Mouse (Mus musculus) hindbrain, embryonic 12.5 days (tissue): ENCODE measurements around the gene Isca1. TPM values are rescaled to one million over a fixed set of nuclear protein-coding genes. Genes with fewer than 3 reads are reported as not detected.

ENCODE experiments used
- ATAC-seq: fragments of 200-750 bp; cut with Nextera tagmentation; 2 replicates; pipeline ENCODE4 v1.8.0; 2017; ENCODE audit warnings: moderate TSS enrichment; ENCODE audit not compliant: low FRiP score
- H3K27ac ChIP-seq: fragments of 300-500 bp; sonication (generic); 2 replicates; pipeline ENCODE4 v1.5.1; 2016; ENCODE audit warnings: mild to moderate bottlenecking
- H3K27me3 ChIP-seq: fragments of 300-500 bp; sonication (generic); 2 replicates; pipeline ENCODE4 v1.6.1; 2016; ENCODE audit warnings: mild to moderate bottlenecking
- H3K36me3 ChIP-seq: fragments of 300-500 bp; sonication (generic); 2 replicates; pipeline ENCODE4 v1.6.1; 2016; ENCODE audit warnings: mild to moderate bottlenecking
- H3K4me1 ChIP-seq: fragments of 300-500 bp; sonication (generic); 2 replicates; pipeline ENCODE4 v1.6.1; 2016
- H3K4me2 ChIP-seq: fragments of 300-500 bp; sonication (generic); replicated peaks from 2 replicates; pipeline ENCODE4 v1.6.1; 2016; ENCODE audit warnings: mild to moderate bottlenecking
- H3K4me3 ChIP-seq: fragments of 300-500 bp; sonication (generic); 2 replicates; pipeline ENCODE4 v1.5.1; 2016; ENCODE audit warnings: mild to moderate bottlenecking
- H3K9ac ChIP-seq: fragments of 300-500 bp; sonication (generic); 2 replicates; pipeline ENCODE4 v1.6.1; 2016; ENCODE audit warnings: mild to moderate bottlenecking, moderate library complexity
- H3K9me3 ChIP-seq: fragments of 300-500 bp; sonication (generic); replicated peaks from 2 replicates; pipeline ENCODE4 v1.6.1; 2016; ENCODE audit warnings: mild to moderate bottlenecking
- WGBS: fragments of 180-500 bp; shearing (Covaris S2); methylation state at CpG from one replicate; pipeline ENCODE4 v1.1.7; 2016; 5-methylcytosine and 5-hydroxymethylcytosine counted together
- polyA plus RNA-seq: library from polyadenylated mRNA; unstranded; fragments of >200 nt; fragmentation: Nextera tagmentation; extraction: Ambion mirVana; gene quantifications from 2 replicates; pipeline ENCODE4 v1.2.1, GENCODE M21; 2016

Isca1 gene
- polyA plus RNA-seq, 1 experiment from 2014 or later, result 124 TPM

DNA sequence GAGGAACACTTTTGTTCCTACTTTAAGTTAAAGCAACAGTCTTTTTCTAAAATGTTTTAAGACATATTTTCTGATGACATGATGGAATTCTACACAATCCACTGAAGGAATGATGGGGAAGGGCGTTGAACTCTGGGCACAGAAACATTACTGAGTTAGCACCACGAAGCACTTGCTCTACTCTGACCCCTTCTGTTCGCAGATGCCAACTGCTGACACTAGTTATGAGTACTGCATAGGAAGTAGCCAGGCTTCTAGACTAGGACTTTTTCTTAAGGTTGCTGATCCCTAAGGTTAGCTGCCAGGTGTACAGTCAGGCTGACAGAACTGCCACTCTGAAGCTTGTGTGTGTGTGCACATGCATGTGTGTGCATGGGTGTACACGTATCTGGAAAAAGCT, 9.6 kb upstream of the Isca1 start:
- no peak overlapping the region for H3K4me3 ChIP-seq
- WGBS, result 92% methylated on average over 4 of the region's 4 CpGs
- H3K4me1 ChIP-seq, result no peaks in the 10 kb centered on the region
- peaks cover 90% of the 10 kb centered on the region for H3K36me3 ChIP-seq
- H3K27ac ChIP-seq, result no peak overlapping the region
- no peak overlapping the region for H3K4me2 ChIP-seq
- no peaks in the 10 kb centered on the region for H3K27me3 ChIP-seq
- no peak overlapping the region for H3K9ac ChIP-seq
- ATAC-seq, result no peak
- H3K9me3 ChIP-seq, result no peaks in the 10 kb centered on the region

DNA sequence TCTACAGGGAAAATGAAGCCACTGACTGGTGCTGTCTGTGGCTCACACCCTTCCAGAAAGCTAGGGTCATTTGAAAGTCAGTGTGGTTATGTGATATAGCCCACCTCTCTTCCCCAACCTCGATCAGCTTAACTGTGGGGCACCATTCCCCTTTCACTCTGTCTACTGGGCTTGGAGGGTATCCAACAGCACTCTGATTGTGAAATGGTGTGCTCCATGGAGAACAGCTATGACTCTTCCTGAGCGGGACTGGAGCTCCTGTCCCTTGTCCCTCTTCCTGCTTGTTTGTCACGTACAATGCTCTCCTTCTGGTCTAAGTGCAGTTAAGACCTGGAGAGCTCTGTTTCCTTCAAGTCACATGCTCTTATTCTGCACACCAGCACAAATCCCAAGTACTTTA, 5.6 kb upstream of the Isca1 start:
- H3K27me3 ChIP-seq, result no peaks in the 10 kb centered on the region
- ATAC-seq, result no peak
- peaks cover 74% of the 10 kb centered on the region for H3K36me3 ChIP-seq
- no peaks in the 10 kb centered on the region for H3K9me3 ChIP-seq
- 87% methylated on average over 3 of the region's 3 CpGs for WGBS
- no peak overlapping the region for H3K4me2 ChIP-seq
- no peak overlapping the region for H3K4me3 ChIP-seq
- H3K4me1 ChIP-seq, result peaks cover 11% of the 10 kb centered on the region
- no peak overlapping the region for H3K27ac ChIP-seq
- H3K9ac ChIP-seq, result no peak overlapping the region

DNA sequence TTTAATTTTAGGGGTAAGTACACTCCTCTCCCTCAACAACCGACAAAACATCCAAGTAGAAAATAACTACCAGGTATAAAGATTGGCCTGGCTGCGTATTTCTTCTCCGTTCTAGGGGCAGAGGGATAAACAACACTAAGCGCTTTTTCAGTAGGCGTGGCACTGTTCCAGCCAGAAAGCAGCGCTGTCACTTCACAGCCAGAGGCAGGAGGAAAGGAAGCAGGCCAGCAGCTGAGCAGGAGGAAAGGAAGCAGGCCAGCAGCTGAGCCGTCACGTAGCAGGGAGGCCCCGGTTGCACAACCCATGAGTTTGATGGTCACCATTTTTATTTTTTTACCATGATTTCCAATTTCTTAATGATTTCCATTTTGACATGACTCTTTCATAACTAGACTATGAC, 1.6 kb upstream of the Isca1 start:
- Histone ChIP-seq H3K4me1 (peaks cover 37% of the 10 kb centered on the region), H3K27ac (peak overlapping the region; percentile 95; the same call in 1 of the 2 replicates), H3K4me2 (no peak overlapping the region), H3K36me3 (peaks cover 38% of the 10 kb centered on the region), H3K4me3 (no peak overlapping the region), H3K9ac (no peak overlapping the region), H3K27me3 (no peaks in the 10 kb centered on the region), H3K9me3 (no peaks in the 10 kb centered on the region)
- no peak for ATAC-seq
- WGBS, result 68% methylated on average over 9 of the region's 9 CpGs

DNA sequence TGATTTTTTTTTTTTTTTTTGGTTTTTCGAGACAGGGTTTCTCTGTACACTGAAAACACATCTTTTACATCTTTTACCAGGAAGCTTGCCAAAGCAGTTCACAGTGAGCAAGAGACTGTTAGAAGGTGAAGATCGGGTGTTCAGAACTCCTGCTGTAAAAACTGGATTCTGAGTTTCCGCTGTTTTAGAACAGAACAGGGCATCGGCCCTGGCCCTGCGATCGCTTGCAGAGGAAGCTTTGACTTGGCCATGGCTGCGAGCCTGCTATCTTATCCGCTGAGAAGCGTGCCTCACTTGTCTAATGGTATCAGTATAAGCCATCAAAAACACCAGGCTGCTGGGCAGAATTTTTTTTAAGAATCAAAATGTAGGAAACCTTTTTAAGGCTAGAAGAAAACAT, 1.2 kb upstream of the Isca1 start:
- no peak for ATAC-seq
- H3K27ac ChIP-seq, result peak overlapping the region; percentile 95
- H3K4me2 ChIP-seq, result peak overlapping the region; percentile 64
- H3K36me3 ChIP-seq, result peaks cover 34% of the 10 kb centered on the region
- H3K27me3 ChIP-seq, result no peaks in the 10 kb centered on the region
- no peaks in the 10 kb centered on the region for H3K9me3 ChIP-seq
- peak overlapping the region; percentile 88 for H3K9ac ChIP-seq
- WGBS, result 76% methylated on average over 9 of the region's 9 CpGs
- H3K4me1 ChIP-seq, result peaks cover 41% of the 10 kb centered on the region
- no peak overlapping the region; the same call in 1 of the 2 replicates for H3K4me3 ChIP-seq

DNA sequence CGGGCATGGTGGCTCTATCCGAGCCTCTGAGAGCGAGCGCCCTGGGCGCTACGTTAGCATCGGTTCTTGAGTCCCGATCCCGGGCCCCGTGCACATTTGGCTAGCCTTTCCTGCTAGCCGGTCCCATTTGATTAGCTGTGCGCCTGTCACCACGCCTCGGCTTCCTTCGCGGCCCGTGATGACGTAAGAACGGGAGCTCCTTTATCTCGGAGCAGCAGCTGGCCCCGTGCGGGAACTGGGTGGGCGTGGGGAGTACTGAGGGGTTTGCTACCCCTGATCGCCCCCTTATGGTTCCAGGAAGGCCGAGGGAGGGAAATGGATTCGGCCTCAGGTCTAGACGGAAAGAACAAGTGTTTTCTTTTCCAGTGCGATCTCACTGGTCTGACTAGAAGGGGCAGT, 553 bp upstream of the Isca1 start:
- peak overlapping the region; percentile 88 for H3K9ac ChIP-seq
- no peaks in the 10 kb centered on the region for H3K9me3 ChIP-seq
- peak; percentile 94 for ATAC-seq
- under 1% methylated on average over 28 of the region's 28 CpGs for WGBS
- peak overlapping the region; percentile 64 for H3K4me2 ChIP-seq
- peak overlapping the region; percentile 95 for H3K27ac ChIP-seq
- peaks cover 43% of the 10 kb centered on the region for H3K4me1 ChIP-seq
- peak overlapping the region; percentile 88 for H3K4me3 ChIP-seq
- H3K27me3 ChIP-seq, result no peaks in the 10 kb centered on the region
- H3K36me3 ChIP-seq, result peaks cover 31% of the 10 kb centered on the region

DNA sequence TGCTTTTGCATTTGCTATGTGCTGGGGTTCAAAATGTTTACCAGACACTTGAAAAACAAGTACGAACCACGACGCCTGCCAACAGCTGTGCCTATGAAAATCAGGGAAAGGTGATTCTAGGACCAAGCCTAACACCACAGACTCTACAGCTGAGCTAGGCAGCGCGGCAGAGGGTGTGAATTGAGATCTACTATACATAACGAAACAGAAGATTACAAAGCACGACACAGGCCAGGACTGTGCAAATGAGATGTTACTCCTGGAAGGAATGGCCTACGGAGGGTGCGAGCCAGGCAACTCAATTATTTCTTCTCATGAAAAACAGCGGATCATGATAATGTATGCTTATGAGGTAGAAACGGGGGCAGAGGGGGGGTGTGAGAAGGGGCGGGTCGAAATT, 1.1 kb downstream of the Isca1 start:
- no peak overlapping the region for H3K27ac ChIP-seq
- peak overlapping the region; percentile 88 for H3K9ac ChIP-seq
- H3K4me2 ChIP-seq, result peak overlapping the region; percentile 64
- WGBS, result 43% methylated on average over 13 of the region's 13 CpGs
- peaks cover 43% of the 10 kb centered on the region for H3K4me1 ChIP-seq
- peaks cover 17% of the 10 kb centered on the region for H3K36me3 ChIP-seq
- peak overlapping the region; percentile 88 for H3K4me3 ChIP-seq
- H3K9me3 ChIP-seq, result no peaks in the 10 kb centered on the region
- no peak for ATAC-seq
- no peaks in the 10 kb centered on the region for H3K27me3 ChIP-seq

DNA sequence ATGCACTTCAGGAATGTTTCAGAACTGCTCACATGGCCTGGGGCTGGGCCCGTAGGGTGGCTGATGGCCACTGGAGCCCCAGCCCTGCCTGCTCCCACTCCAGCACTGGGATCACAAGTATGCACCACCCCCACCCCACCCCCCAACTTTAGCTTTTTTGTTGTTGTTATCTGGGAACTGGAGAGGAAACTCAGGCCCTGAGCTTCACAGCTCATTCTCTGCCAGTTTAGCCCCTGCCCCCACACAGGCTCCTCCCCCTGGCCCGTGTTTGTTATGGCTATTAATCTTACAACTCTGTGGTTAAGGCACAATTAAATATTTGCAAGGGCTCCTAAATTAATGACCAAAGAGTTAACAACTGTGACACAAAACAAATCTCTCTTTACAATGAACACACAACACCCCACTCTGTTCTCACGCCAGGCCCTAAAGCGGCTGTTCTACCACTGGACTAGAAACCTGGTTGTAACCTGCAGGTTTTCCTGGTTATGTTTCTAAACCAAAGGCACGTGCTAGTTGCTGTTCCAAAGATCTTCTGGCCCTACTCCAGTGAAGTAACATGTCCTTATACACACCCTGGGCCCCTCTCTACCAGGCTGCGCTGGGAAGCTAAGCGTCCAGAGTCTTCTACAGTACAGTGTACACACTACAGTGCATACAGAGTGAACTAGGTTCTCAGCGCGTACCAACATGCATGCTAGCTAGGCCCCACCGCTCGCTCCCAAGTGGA, 2.7 kb downstream of the Isca1 start:
- Histone ChIP-seq H3K4me2 (peak overlapping the region; percentile 0; the same call in 1 of the 2 replicates), H3K4me3 (no peak overlapping the region), H3K27me3 (no peaks in the 10 kb centered on the region), H3K27ac (no peak overlapping the region), H3K36me3 (peaks cover 8% of the 10 kb centered on the region; the same call in 1 of the 2 replicates), H3K9me3 (no peaks in the 10 kb centered on the region), H3K4me1 (peaks cover 43% of the 10 kb centered on the region), H3K9ac (no peak overlapping the region)
- WGBS, result 77% methylated on average over 11 of the region's 11 CpGs
- no peak for ATAC-seq

DNA sequence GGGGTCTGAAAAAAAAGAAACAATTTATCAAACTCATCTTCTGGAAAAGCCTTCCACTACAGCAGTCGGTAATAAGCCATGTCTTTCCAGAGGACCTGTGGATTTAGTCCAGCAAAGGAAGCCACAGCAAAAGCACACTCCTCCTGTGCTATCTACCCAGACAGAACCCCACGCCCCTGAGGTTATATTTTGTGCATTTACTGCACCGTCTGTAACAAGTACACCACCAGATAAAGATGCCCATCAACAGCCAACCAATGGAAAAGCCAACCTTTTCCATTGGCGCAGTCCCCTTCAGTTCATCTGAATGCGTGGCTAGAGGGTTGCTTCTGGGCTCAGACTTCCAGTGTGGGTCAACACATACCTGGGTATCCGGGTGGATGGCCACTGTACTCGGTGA, 6.8 kb downstream of the Isca1 start:
- Histone ChIP-seq H3K4me1 (peaks cover 21% of the 10 kb centered on the region), H3K9me3 (no peaks in the 10 kb centered on the region), H3K36me3 (peaks cover 43% of the 10 kb centered on the region), H3K4me2 (no peak overlapping the region), H3K27me3 (no peaks in the 10 kb centered on the region), H3K27ac (no peak overlapping the region), H3K4me3 (no peak overlapping the region), H3K9ac (no peak overlapping the region)
- 94% methylated on average over 7 of the region's 7 CpGs for WGBS
- no peak for ATAC-seq

DNA sequence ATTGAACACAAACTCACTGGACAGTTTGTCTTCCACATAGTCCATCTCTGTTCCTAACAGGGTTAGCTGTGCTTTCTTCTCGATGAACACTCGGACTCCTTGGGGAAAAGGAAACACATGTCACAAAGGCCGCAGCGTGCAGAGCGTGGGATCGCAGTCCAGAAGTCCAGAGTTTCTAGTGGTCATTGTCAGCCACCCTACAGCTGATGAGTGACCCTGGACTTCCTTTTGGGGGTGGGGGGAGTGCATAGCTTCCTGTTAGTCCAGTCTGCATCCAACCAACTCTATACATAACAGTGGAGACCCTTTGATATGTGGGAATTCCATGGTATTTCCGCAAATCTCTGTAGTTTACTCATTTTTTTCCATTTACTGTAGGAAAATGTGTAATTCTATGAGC, 12.7 kb downstream of the Isca1 start:
- Histone ChIP-seq H3K36me3 (peaks cover 67% of the 10 kb centered on the region), H3K9ac (no peak overlapping the region), H3K4me3 (no peak overlapping the region), H3K4me1 (no peaks in the 10 kb centered on the region), H3K27me3 (no peaks in the 10 kb centered on the region), H3K4me2 (no peak overlapping the region), H3K9me3 (no peaks in the 10 kb centered on the region), H3K27ac (no peak overlapping the region)
- no peak for ATAC-seq
- WGBS, result 92% methylated on average over 7 of the region's 7 CpGs

DNA sequence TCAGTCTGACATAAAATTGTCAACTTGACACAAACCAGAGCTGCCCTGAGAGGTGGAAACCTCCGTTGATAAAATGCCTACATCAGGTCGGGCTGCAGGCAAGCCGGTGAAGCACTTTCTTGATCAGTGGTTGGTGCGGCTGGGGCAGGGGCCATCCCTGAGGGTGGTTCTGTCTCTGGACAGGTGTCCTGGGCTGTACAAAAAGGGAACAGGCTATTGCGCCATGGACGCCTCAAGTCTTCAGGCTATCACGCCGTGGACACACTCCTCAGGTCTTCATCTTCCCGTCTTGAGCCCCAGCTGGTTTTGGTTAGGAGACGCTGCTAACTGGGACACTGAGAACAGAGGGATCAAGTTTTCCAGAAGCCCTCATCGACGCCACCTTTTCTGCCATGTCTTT, 19.3 kb downstream of the Isca1 start:
- no peak for ATAC-seq
- no peaks in the 10 kb centered on the region for H3K27me3 ChIP-seq

DNA sequence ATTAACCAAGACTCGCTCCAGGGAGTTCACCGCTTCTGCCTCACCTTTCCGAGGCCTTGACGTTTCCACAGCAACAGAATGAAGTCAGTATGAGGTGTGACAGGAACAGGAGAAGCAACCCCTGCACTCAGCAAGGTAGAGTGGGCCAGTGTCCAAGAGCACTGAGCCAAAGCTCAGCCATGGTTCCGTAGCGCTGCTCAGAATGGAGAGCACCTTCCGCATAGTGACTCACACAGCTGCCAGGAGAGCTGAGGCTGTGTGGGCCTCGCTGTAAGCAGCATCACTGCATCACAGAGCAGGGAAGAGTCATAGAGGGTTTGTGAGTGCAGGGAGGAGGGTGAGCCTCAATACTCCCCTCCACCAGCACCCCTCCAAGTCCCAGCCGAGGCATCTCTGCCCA, 22.9 kb downstream of the Isca1 start, which contains the start of gene 1700014D04Rik:
1700014D04Rik (minus strand) TSS at position 42 of the 400 bp plus-strand sequence.
- no peak for ATAC-seq
- no peaks in the 10 kb centered on the region for H3K27me3 ChIP-seq
- no peak within 1 kb of the TSS for H3K9ac ChIP-seq
- H3K9me3 ChIP-seq, result no peaks in the 10 kb centered on the region
- no peak within 1 kb of the TSS for H3K27ac ChIP-seq
- H3K4me1 ChIP-seq, result no peaks in the 10 kb centered on the region
- H3K36me3 ChIP-seq, result no peaks in the 10 kb centered on the region
- 90% methylated on average over 9 of the region's 9 CpGs for WGBS
- no peak within 1 kb of the TSS for H3K4me3 ChIP-seq
- no peak within 1 kb of the TSS for H3K4me2 ChIP-seq

More for the DNA sequence above, 19.3 kb downstream of the Isca1 start:
- Histone ChIP-seq H3K9me3 (no peaks in the 10 kb centered on the region), H3K36me3 (peaks cover 12% of the 10 kb centered on the region), H3K4me3 (no peak overlapping the region), H3K9ac (no peak overlapping the region), H3K4me2 (no peak overlapping the region), H3K4me1 (no peaks in the 10 kb centered on the region), H3K27ac (no peak overlapping the region)
- 83% methylated on average over 12 of the region's 12 CpGs for WGBS

DNA sequence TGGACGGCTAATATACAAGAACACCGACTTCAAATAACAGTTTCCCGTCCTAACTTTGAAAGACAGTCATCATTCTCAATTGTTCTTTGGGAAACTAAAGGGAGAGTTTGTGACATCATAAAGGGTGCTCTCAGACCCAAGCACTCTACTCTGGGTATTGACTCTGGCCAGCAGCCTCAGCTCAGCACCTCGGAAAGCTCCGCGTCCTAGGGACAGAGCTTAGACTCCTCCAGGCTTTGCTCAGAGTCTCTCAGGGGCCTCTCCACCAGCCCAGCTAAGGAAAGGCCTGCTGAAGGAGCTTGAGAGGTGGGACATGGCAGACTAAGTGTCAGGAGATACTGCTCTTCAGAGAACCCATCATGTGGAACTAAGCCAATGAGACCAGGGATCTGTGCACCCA, 23.4 kb downstream of the Isca1 start:
- H3K4me2 ChIP-seq, result no peak overlapping the region
- no peak overlapping the region for H3K9ac ChIP-seq
- H3K27ac ChIP-seq, result no peak overlapping the region
- ATAC-seq, result no peak
- H3K9me3 ChIP-seq, result no peaks in the 10 kb centered on the region
- no peaks in the 10 kb centered on the region for H3K36me3 ChIP-seq
- H3K27me3 ChIP-seq, result no peaks in the 10 kb centered on the region
- no peak overlapping the region for H3K4me3 ChIP-seq
- whole genome bisulfite sequencing, result 75% methylated on average over 6 of the region's 6 CpGs
- H3K4me1 ChIP-seq, result no peaks in the 10 kb centered on the region

DNA sequence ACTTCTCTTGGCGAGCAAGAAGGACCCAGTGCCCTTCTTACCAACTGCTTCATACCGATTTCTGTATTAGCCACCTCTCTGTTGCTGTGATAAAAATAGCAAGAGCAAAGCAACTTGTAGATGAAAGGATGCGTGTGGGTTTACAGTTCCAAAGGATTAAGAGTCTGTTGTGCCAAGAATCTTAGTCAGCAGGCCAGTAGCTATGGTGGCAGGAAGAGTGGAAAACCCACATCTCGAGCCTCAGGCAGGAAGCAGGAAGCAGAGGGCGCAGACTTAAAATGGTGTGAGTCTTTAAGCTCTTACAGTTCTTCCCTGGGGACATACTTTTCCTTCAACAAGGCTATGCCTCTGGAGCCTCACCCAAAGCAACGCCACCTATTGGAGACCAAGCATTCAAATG, 24.1 kb downstream of the Isca1 start:
- no peak overlapping the region for H3K9ac ChIP-seq
- no peaks in the 10 kb centered on the region for H3K36me3 ChIP-seq
- no peaks in the 10 kb centered on the region for H3K9me3 ChIP-seq
- H3K27ac ChIP-seq, result no peak overlapping the region
- H3K4me3 ChIP-seq, result no peak overlapping the region
- WGBS, result 88% methylated on average over 6 of the region's 6 CpGs
- H3K4me2 ChIP-seq, result no peak overlapping the region
- no peak for ATAC-seq
- no peaks in the 10 kb centered on the region for H3K4me1 ChIP-seq
- H3K27me3 ChIP-seq, result no peaks in the 10 kb centered on the region
